13 mouse cellular contexts compared by ENCODE assay signal in genomic region chr16:19981684-19982083, GRCm38 (mm10). TPM values are rescaled to one million over a fixed set of nuclear protein-coding genes. Genes with fewer than 3 reads are reported as not detected.
DNase-seq lines count a peak whose midpoint lies in the region; ATAC-seq lines count a peak whose summit lies in the region.
"Had no signal": no experiment of that assay in that cellular context is flagged by ENCODE, and none has a peak within 500 bp of the region (broad histone marks: within the 10 kb centered on the region; RNA-seq: fewer than 3 reads in every experiment).

No protein-coding gene starts in this region.

- intact Hi-C loops in heart, postnatal 14 days (cut with DNase I) = loop anchor here (10.0 kb wide), 1 partner anchor 113 kb away; the partner anchor contains the start of gene Klhl24

- peaks cover 54% of the 10 kb centered on the region for H3K79me2 ChIP-seq in macrophage (ENCODE audit: inconsistent target)

- H3K27ac ChIP-seq in heart, embryonic 14.5 days (replicated peaks in 1 of 2; ENCODE audit: control insufficient read depth in 1 of 2, insufficient read depth in 1 of 2, low read depth in 2 of 2, low read length in 2 of 2) = peak overlapping the region in 1 of 2 experiments; percentile 47; a peak in 2 of 4 replicates
- no peak overlapping the region for H3K27ac ChIP-seq in lung, embryonic 15.5 days
- no peak overlapping the region for H3K27ac ChIP-seq in brown adipose tissue, adult 24 weeks (replicated peaks; ENCODE audit: low read depth, low read length)
- 0 out of 2 replicates have a peak overlapping the region, but pooled peaks have one; percentile 62 for H3K27ac ChIP-seq in macrophage
- H3K27ac ChIP-seq in hindbrain, embryonic 13.5 days = no peak overlapping the region
- H3K27ac ChIP-seq: midbrain, embryonic 12.5 days; neural tube, embryonic 12.5 days had no signal

- H3K36me3 ChIP-seq in heart, embryonic 14.5 days (ENCODE audit: control insufficient read depth, insufficient read depth, low read length) = no peaks in the 10 kb centered on the region
- H3K36me3 ChIP-seq in lung, embryonic 15.5 days = no peaks in the 10 kb centered on the region
- H3K36me3 ChIP-seq in macrophage (ENCODE audit: inconsistent target) = no peaks in the 10 kb centered on the region
- H3K36me3 ChIP-seq in hindbrain, embryonic 13.5 days = no peaks in the 10 kb centered on the region
- H3K36me3 ChIP-seq: midbrain, embryonic 12.5 days; neural tube, embryonic 12.5 days had no signal

- DNase-seq in heart, postnatal 14 days = no peak
- DNase-seq in lung, postnatal 25 days (ENCODE audit: low spot score) = no peak
- no peak for DNase-seq in urinary bladder, postnatal 14 days (ENCODE audit: low spot score)
- DNase-seq: adrenal gland, postnatal 10 days; cerebellum, adult 18-20 months; right cerebral cortex, postnatal 14 days had no signal

- no peaks in the 10 kb centered on the region for H3K9me3 ChIP-seq in heart, embryonic 14.5 days (ENCODE audit: control insufficient read depth, low read length)
- no peaks in the 10 kb centered on the region for H3K9me3 ChIP-seq in lung, embryonic 15.5 days
- H3K9me3 ChIP-seq in hindbrain, embryonic 13.5 days = no peaks in the 10 kb centered on the region
- H3K9me3 ChIP-seq: midbrain, embryonic 12.5 days; neural tube, embryonic 12.5 days had no signal

- H3K4me2 ChIP-seq in heart, embryonic 14.5 days (ENCODE audit: low read length) = peak overlapping the region; percentile 66
- H3K4me2 ChIP-seq in lung, embryonic 15.5 days = peak overlapping the region; percentile 20; the same call in 1 of the 2 replicates
- H3K4me2 ChIP-seq in hindbrain, embryonic 13.5 days = no peak overlapping the region
- H3K4me2 ChIP-seq: midbrain, embryonic 12.5 days; neural tube, embryonic 12.5 days had no signal

- 38% methylated on average over 2 of the region's 2 CpGs for whole genome bisulfite sequencing in heart, embryonic 14.5 days
- WGBS in lung, embryonic 15.5 days = 48% methylated on average over 2 of the region's 2 CpGs
- 14% methylated on average over 1 of the region's 2 CpGs for WGBS in macrophage (ENCODE audit: missing documents)
- 75% methylated on average over 2 of the region's 2 CpGs for WGBS in hindbrain, embryonic 13.5 days

- H3K27me3 ChIP-seq in heart, embryonic 14.5 days (ENCODE audit: control insufficient read depth, insufficient read depth, low read length) = no peaks in the 10 kb centered on the region
- no peaks in the 10 kb centered on the region for H3K27me3 ChIP-seq in lung, embryonic 15.5 days
- H3K27me3 ChIP-seq in hindbrain, embryonic 13.5 days = no peaks in the 10 kb centered on the region
- H3K27me3 ChIP-seq: midbrain, embryonic 12.5 days; neural tube, embryonic 12.5 days had no signal

- H3K4me3 ChIP-seq in heart, embryonic 14.5 days (ENCODE audit: control insufficient read depth in 1 of 2, insufficient read depth in 1 of 2, low read depth in 1 of 2, low read length in 2 of 2) = peak overlapping the region; percentile 20 to 47; a peak in 3 of 4 replicates
- peak overlapping the region; percentile 11; the same call in 1 of the 2 replicates for H3K4me3 ChIP-seq in lung, embryonic 15.5 days
- H3K4me3 ChIP-seq in brown adipose tissue, adult 24 weeks (ENCODE audit: insufficient read depth, low read depth, low read length) = peak overlapping the region; percentile 40
- peak overlapping the region; percentile 47; the same call in 1 of the 2 replicates for H3K4me3 ChIP-seq in macrophage (ENCODE audit: inconsistent target)
- H3K4me3 ChIP-seq in hindbrain, embryonic 13.5 days = no peak overlapping the region
- H3K4me3 ChIP-seq: midbrain, embryonic 12.5 days; neural tube, embryonic 12.5 days had no signal

- H3K9ac ChIP-seq in heart, embryonic 14.5 days (ENCODE audit: low read length) = peak overlapping the region; percentile 60
- no peak overlapping the region for H3K9ac ChIP-seq in lung, embryonic 15.5 days
- no peak overlapping the region for H3K9ac ChIP-seq in hindbrain, embryonic 13.5 days
- H3K9ac ChIP-seq: midbrain, embryonic 12.5 days; neural tube, embryonic 12.5 days had no signal

- peaks cover 0 to 8% of the 10 kb centered on the region in 2 experiments; a peak in 2 of 4 replicates for H3K4me1 ChIP-seq in heart, embryonic 14.5 days (ENCODE audit: control insufficient read depth in 2 of 2, insufficient read depth in 2 of 2, low read length in 2 of 2)
- H3K4me1 ChIP-seq in lung, embryonic 15.5 days = peaks cover 21% of the 10 kb centered on the region
- peaks cover 5% of the 10 kb centered on the region; the same call in 1 of the 2 replicates for H3K4me1 ChIP-seq in brown adipose tissue, adult 24 weeks (ENCODE audit: control insufficient read depth, insufficient read depth, insufficient read length, low read length)
- no peaks in the 10 kb centered on the region for H3K4me1 ChIP-seq in hindbrain, embryonic 13.5 days (replicated peaks)
- H3K4me1 ChIP-seq: midbrain, embryonic 12.5 days; neural tube, embryonic 12.5 days had no signal

- no peak for ATAC-seq in heart, embryonic 14.5 days (ENCODE audit: insufficient number of reproducible peaks, insufficient read depth, low FRiP score, low read depth)
- no peak for ATAC-seq in lung, embryonic 15.5 days (ENCODE audit: borderline replicate concordance, extremely low read depth, low FRiP score, low TSS enrichment)
- no peak for ATAC-seq in hindbrain, embryonic 13.5 days (ENCODE audit: low FRiP score)

RNA-seq across cellular contexts. Expression of gene Klhl6, which starts 1.2 kb away (rescaled TPM):
- polyA plus RNA-seq in heart, embryonic 14.5 days (2014; fragmentation: Nextera tagmentation; extraction: Ambion mirVana) = 19.4 and 20.0 TPM in 2 replicates
- 1 to 10 TPM; 6.5 to 6.8 TPM for total RNA-seq in heart, postnatal 14 days (2021)
- 18.4 and 19.7 TPM in 2 replicates for polyA plus RNA-seq in lung, embryonic 15.5 days (2015; fragmentation: Nextera tagmentation; extraction: Ambion mirVana)
- 1.9 and 3.7 TPM in 2 replicates for polyA plus RNA-seq in brown adipose tissue, adult 24 weeks (2012; ENCODE audit: insufficient read depth, insufficient read length, missing spikeins)
- 10 to 100 TPM in 18 of 26 experiments, 1 to 10 TPM in 8; 1.2 to 51.3 (median 25.3) TPM for total RNA-seq in macrophage (2018; cell fraction: chromatin; rRNA removed)
- 10 to 100 TPM in 24 of 26 experiments, 1 to 10 TPM in 2; 7.7 to 25.4 (median 20.9) TPM for total RNA-seq in macrophage (2018; cell fraction: cytosol; rRNA removed)
- 10 to 100 TPM in 19 of 26 experiments, 1 to 10 TPM in 7; 1.8 to 43.7 (median 19.7) TPM for total RNA-seq in macrophage (2018; cell fraction: nucleus; rRNA removed)
- polyA plus RNA-seq in macrophage (2018) = 15.2 to 25.6 TPM (median 16.3 TPM) in 3 replicates
- 6.1 and 6.9 TPM in 2 replicates for polyA plus RNA-seq in hindbrain, embryonic 13.5 days (2015; fragmentation: Nextera tagmentation; extraction: Ambion mirVana)
